ENCODE assay signal across 8 mouse cellular contexts in the genomic region with DNA sequence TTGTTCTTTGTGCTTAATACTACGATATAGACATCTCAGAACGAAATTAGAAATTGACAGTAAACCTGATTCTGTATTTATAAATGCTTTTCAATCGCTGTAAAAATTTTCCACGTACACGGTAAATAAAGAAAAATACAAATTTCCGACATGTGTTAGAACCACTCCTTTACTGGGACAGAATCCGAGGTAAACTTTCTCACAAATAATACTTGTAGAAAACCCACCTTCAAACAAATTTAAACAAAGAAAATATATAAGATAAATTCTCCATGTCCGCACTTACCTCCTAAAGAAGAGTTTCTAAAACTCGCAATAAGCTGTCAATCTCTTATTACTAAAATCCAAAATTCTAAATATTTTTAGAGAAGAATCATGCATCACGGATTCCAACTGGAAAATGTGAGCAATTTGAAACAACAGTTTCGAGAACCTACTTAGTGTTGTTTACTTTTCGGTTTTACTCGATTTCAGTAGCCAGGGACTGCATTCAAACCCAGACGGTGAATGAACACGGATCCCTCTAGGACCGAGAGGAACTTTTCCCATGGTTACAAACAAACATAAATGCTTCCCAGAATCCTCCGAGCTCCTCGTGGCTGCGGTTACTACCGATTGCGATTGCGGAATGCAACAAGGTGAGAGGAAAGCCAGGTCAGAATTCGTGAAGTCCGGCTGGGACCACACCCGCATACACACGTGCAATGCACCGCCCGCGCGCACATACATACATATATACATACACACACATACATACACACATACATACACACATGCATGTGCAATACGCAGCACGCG. TPM values are rescaled to one million over a fixed set of nuclear protein-coding genes. Genes with fewer than 3 reads are reported as not detected.
A peak's percentile ranks its signal among the peaks of the same experiment; 100 is the strongest.
DNase-seq lines count a peak whose midpoint lies in the region; ATAC-seq lines count a peak whose summit lies in the region.

No protein-coding gene starts in this region.

- peak overlapping the region; percentile 76 for H3K4me2 ChIP-seq in hindbrain, embryonic 15.5 days

- H3K36me3 ChIP-seq in hindbrain, embryonic 15.5 days: peaks cover 13% of the 10 kb centered on the region

- H3K27me3 ChIP-seq in hindbrain, embryonic 15.5 days: no peaks in the 10 kb centered on the region

- H3K27ac ChIP-seq in hindbrain, embryonic 15.5 days (replicated peaks): 0 out of 2 replicates have a peak overlapping the region, but pooled peaks have one; percentile 16

- peak overlapping the region; percentile 66 for H3K4me3 ChIP-seq in hindbrain, embryonic 15.5 days

- peaks cover 15% of the 10 kb centered on the region for H3K4me1 ChIP-seq in hindbrain, embryonic 15.5 days (replicated peaks)

- peak; percentile 92 for DNase-seq in ZHBTc4 (ENCODE audit: low read depth, low spot score)
- DNase-seq in cerebellum, postnatal 4 days (ENCODE audit: low spot score in 2 of 2): peak; percentile 34 to 43
- DNase-seq in frontal cortex, postnatal 36 days (ENCODE audit: low spot score in 2 of 2): peak; percentile 79 to 91
- DNase-seq in layer of hippocampus, postnatal 36 days: peak; percentile 67 to 75
- DNase-seq in lung, postnatal 36 days: peak; percentile 87
- peak; percentile 90 for DNase-seq in retina, embryonic 14.5 days (ENCODE audit: low spot score)
- peak; percentile 63 for DNase-seq in urinary bladder, postnatal 14 days (ENCODE audit: low spot score)

- ATAC-seq in hindbrain, embryonic 15.5 days (ENCODE audit: low FRiP score, low read depth): peak; percentile 88

- under 1% methylated on average over 33 of the region's 33 CpGs for WGBS in hindbrain, embryonic 15.5 days

- peak overlapping the region; percentile 64 for H3K9ac ChIP-seq in hindbrain, embryonic 15.5 days

- no peaks in the 10 kb centered on the region for H3K9me3 ChIP-seq in hindbrain, embryonic 15.5 days

RNA-seq across cellular contexts. Expression of gene Atf6, which starts 0.7 kb away (rescaled TPM):
- polyA plus RNA-seq in hindbrain, embryonic 15.5 days (2015; fragmentation: Nextera tagmentation; extraction: Ambion mirVana): 7.3 and 7.6 TPM in 2 replicates
- total RNA-seq in layer of hippocampus, postnatal 36 days (2021): 10 to 100 TPM; 48.7 to 50.9 TPM

RNA-seq across cellular contexts. Expression of gene Gm26620, which starts 16.6 kb away (rescaled TPM):
- 0.21 and 1.2 TPM in 2 replicates for polyA plus RNA-seq in hindbrain, embryonic 15.5 days (2015; fragmentation: Nextera tagmentation; extraction: Ambion mirVana)
- total RNA-seq in layer of hippocampus, postnatal 36 days (2021): under 1 TPM; 0.48 to 0.60 TPM

RNA-seq across cellular contexts. Expression of gene Dusp12, which starts 17.0 kb away (rescaled TPM):
- polyA plus RNA-seq in hindbrain, embryonic 15.5 days (2015; fragmentation: Nextera tagmentation; extraction: Ambion mirVana): 38.4 and 46.0 TPM in 2 replicates
- 10 to 100 TPM; 14.8 to 15.6 TPM for total RNA-seq in layer of hippocampus, postnatal 36 days (2021)

RNA-seq across cellular contexts. Expression of gene Fcrlb, which starts 44.4 kb away (rescaled TPM):
- polyA plus RNA-seq in hindbrain, embryonic 15.5 days (2015; fragmentation: Nextera tagmentation; extraction: Ambion mirVana): 0.85 and 1.4 TPM in 2 replicates
- under 1 TPM; 0.45 to 0.58 TPM for total RNA-seq in layer of hippocampus, postnatal 36 days (2021)

RNA-seq across cellular contexts. Expression of gene Fcrla, which starts 59.1 kb away (rescaled TPM):
- not detected in 2 replicates for polyA plus RNA-seq in hindbrain, embryonic 15.5 days (2015; fragmentation: Nextera tagmentation; extraction: Ambion mirVana)
- not detected for total RNA-seq in layer of hippocampus, postnatal 36 days (2021)

Comparison
In these comparisons a context has a peak if more than half of its experiments do, and no peak if none do; other contexts are left out.
1. Peak in every context shown above with its lines: DNase-seq, ATAC-seq, H3K4me3 ChIP-seq and H3K27ac ChIP-seq.
2. DNase-seq: peak in every context shown above with its lines; median percentile 92 in ZHBTc4; 90 in retina, embryonic 14.5 days; 87 in lung, postnatal 36 days; 85 in frontal cortex, postnatal 36 days; 71 in layer of hippocampus, postnatal 36 days; 63 in urinary bladder, postnatal 14 days; 38 in cerebellum, postnatal 4 days.